9 mouse cellular contexts compared by ENCODE assay signal in genomic region chr1:191002201-191002600, GRCm38 (mm10). TPM values are rescaled to one million over a fixed set of nuclear protein-coding genes. Genes with fewer than 3 reads are reported as not detected.
A peak's percentile ranks its signal among the peaks of the same experiment; 100 is the strongest.
DNase-seq lines count a peak whose midpoint lies in the region; TF ChIP-seq lines count a peak whose summit lies in the region.
"Had no signal": no experiment of that assay in that cellular context is flagged by ENCODE, and none has a peak within 500 bp of the region (broad histone marks: within the 10 kb centered on the region; RNA-seq: fewer than 3 reads in every experiment).

No protein-coding gene starts in this region.

- H3K36me3 ChIP-seq in E14TG2a.4 (ENCODE audit: insufficient read depth, low read length) = peaks cover 29% of the 10 kb centered on the region

- H3K4me1 ChIP-seq in E14TG2a.4 (replicated peaks; ENCODE audit: low read depth, low read length) = peaks cover 5% of the 10 kb centered on the region; the same call in 1 of the 2 replicates
- H3K4me1 ChIP-seq: hindbrain, embryonic 15.5 days; lung, embryonic 15.5 days had no signal

- H3K4me3 ChIP-seq in E14TG2a.4 (replicated peaks; ENCODE audit: low read length) = no peak overlapping the region
- H3K4me3 ChIP-seq: hindbrain, embryonic 15.5 days; lung, embryonic 15.5 days had no signal

- DNase-seq in kidney, adult 9 months = peak; percentile 28
- no peak for DNase-seq in kidney, adult 11 months
- DNase-seq in adrenal gland, postnatal 36 days = peak; percentile 24 to 33
- peak; percentile 33 for DNase-seq in lung, postnatal 14 days
- DNase-seq in gastrocnemius, postnatal 25 days = no peak
- no peak for DNase-seq in layer of hippocampus, adult 9-10 months (ENCODE audit: low spot score)

- TF ChIP-seq CTCF in E14TG2a.4 (conservative IDR thresholded peaks at IDR 0.05; ENCODE audit: low read length) = peak; percentile 39

- no peaks in the 10 kb centered on the region for H3K27me3 ChIP-seq in E14TG2a.4 (ENCODE audit: insufficient read depth, low read length)
- H3K27me3 ChIP-seq: hindbrain, embryonic 15.5 days; lung, embryonic 15.5 days had no signal

- H3K9me3 ChIP-seq in E14TG2a.4 (ENCODE audit: low read length) = no peaks in the 10 kb centered on the region
- H3K9me3 ChIP-seq: hindbrain, embryonic 15.5 days had no signal

RNA-seq across cellular contexts. Expression of gene Vash2, which starts 23.1 kb away (rescaled TPM):
- total RNA-seq in adrenal gland, postnatal 36 days (2021) = under 1 TPM; 0.10 to 0.20 TPM
- 1 to 10 TPM in 1 of 2 experiments, under 1 TPM in 1; 0.59 to 1.7 TPM for total RNA-seq in gastrocnemius, postnatal 25 days (2021)

RNA-seq across cellular contexts. Expression of gene Flvcr1, which starts 23.8 kb away (rescaled TPM):
- total RNA-seq in adrenal gland, postnatal 36 days (2021) = 10 to 100 TPM; 15.5 to 16.7 TPM
- total RNA-seq in gastrocnemius, postnatal 25 days (2021) = 10 to 100 TPM; 16.4 to 22.3 TPM

RNA-seq across cellular contexts. Expression of gene Spata45, which starts 34.2 kb away (rescaled TPM):
- total RNA-seq in adrenal gland, postnatal 36 days (2021) = not detected
- total RNA-seq in gastrocnemius, postnatal 25 days (2021) = not detected

Comparison
In these comparisons a context has a peak if more than half of its experiments do, and no peak if none do; other contexts are left out.
1. DNase-seq: peak in kidney, adult 9 months (single experiment), adrenal gland, postnatal 36 days (2 of 2) and lung, postnatal 14 days (single experiment); none in kidney, adult 11 months (single experiment), gastrocnemius, postnatal 25 days (single experiment) and layer of hippocampus, adult 9-10 months (single experiment).